Mouse (Mus musculus) liver, embryonic 16.5 days (tissue): ENCODE results near the gene Mfng. TPM values are rescaled to one million over a fixed set of nuclear protein-coding genes. Genes with fewer than 3 reads are reported as not detected.

Experiments used
- ATAC-seq: fragments of 200-750 bp; cut with Nextera tagmentation; 2 replicates; pipeline ENCODE4 v1.8.0; 2017; ENCODE audit warnings: low read depth, mild to moderate bottlenecking, moderate number of reproducible peaks, moderate library complexity
- H3K27ac ChIP-seq: fragments of 300-500 bp; sonication (generic); 2 replicates; pipeline ENCODE4 v1.5.1; 2014; ENCODE audit warnings: mild to moderate bottlenecking, low read length
- H3K27me3 ChIP-seq: fragments of 300-500 bp; sonication (generic); 2 replicates; pipeline ENCODE4 v1.6.1; 2014; ENCODE audit warnings: low read depth, low read length, mixed read lengths; ENCODE audit not compliant: control insufficient read depth, insufficient read depth
- H3K36me3 ChIP-seq: fragments of 300-500 bp; sonication (generic); 2 replicates; pipeline ENCODE4 v1.6.1; 2014; ENCODE audit warnings: mild to moderate bottlenecking; ENCODE audit not compliant: control insufficient read depth, insufficient read depth
- H3K4me1 ChIP-seq: fragments of 300-500 bp; sonication (generic); 2 replicates; pipeline ENCODE4 v1.6.1; 2014; ENCODE audit warnings: low read depth, low read length, mixed read lengths; ENCODE audit not compliant: control insufficient read depth
- H3K4me2 ChIP-seq: fragments of 300-500 bp; sonication (generic); 2 replicates; pipeline ENCODE4 v1.6.1; 2014; ENCODE audit warnings: low read depth, low read length, mixed read lengths
- H3K4me3 ChIP-seq: fragments of 300-500 bp; sonication (generic); 2 replicates; pipeline ENCODE4 v1.5.1; 2014; ENCODE audit warnings: low read depth, mild to moderate bottlenecking, low read length
- H3K9ac ChIP-seq: fragments of 300-500 bp; sonication (generic); 2 replicates; pipeline ENCODE4 v1.6.1; 2014; ENCODE audit warnings: low read depth, low read length
- H3K9me3 ChIP-seq: fragments of 300-500 bp; sonication (generic); replicated peaks from 2 replicates; pipeline ENCODE4 v1.6.1; 2016; ENCODE audit warnings: low read length; ENCODE audit not compliant: control insufficient read depth
- WGBS: fragments of 180-500 bp; shearing (Covaris S2); extraction: QIAGEN DNeasy Blood & Tissue Kit; methylation state at CpG from one replicate; pipeline ENCODE4 v1.1.7; 2014; ENCODE audit not compliant: insufficient replicate concordance; 5-methylcytosine and 5-hydroxymethylcytosine counted together
- polyA plus RNA-seq: library from polyadenylated mRNA; unstranded; fragments of >200 nt; fragmentation: Nextera tagmentation; extraction: Ambion mirVana; gene quantifications from 2 replicates; pipeline ENCODE4 v1.2.1, GENCODE M21; 2015

The Mfng gene
- polyA plus RNA-seq, 1 experiment from 2014 or later: 5.4 TPM

GRCm38 (mm10) chr15:78737146-78737545 is 36.1 kb downstream of the Mfng start:
- Histone ChIP-seq H3K27me3 (peaks cover 5% of the 10 kb centered on the region), H3K27ac (no peak overlapping the region), H3K4me2 (no peak overlapping the region), H3K4me1 (no peaks in the 10 kb centered on the region), H3K36me3 (no peaks in the 10 kb centered on the region), H3K9ac (no peak overlapping the region), H3K9me3 (no peaks in the 10 kb centered on the region), H3K4me3 (no peak overlapping the region)
- no peak for ATAC-seq
- WGBS: 32% methylated on average over 6 of the region's 6 CpGs

- no peak overlapping the region for H3K9ac ChIP-seq
- H3K36me3 ChIP-seq: no peaks in the 10 kb centered on the region
- no peaks in the 10 kb centered on the region for H3K4me1 ChIP-seq
- H3K4me3 ChIP-seq: no peak overlapping the region
- no peaks in the 10 kb centered on the region for H3K9me3 ChIP-seq
- H3K27me3 ChIP-seq: peaks cover 5% of the 10 kb centered on the region
- WGBS: 30% methylated on average over 7 of the region's 7 CpGs
- no peak overlapping the region for H3K27ac ChIP-seq
- ATAC-seq: no peak
- H3K4me2 ChIP-seq: no peak overlapping the region
These were observed 36.6 kb downstream of the Mfng start for GRCm38 (mm10) chr15:78736681-78737100.

GRCm38 (mm10) chr15:78736181-78736579 is 37.1 kb downstream of the Mfng start:
- no peaks in the 10 kb centered on the region for H3K4me1 ChIP-seq
- no peak for ATAC-seq
- H3K9me3 ChIP-seq: no peaks in the 10 kb centered on the region
- no peaks in the 10 kb centered on the region for H3K36me3 ChIP-seq
- no peak overlapping the region for H3K27ac ChIP-seq
- H3K4me3 ChIP-seq: no peak overlapping the region
- peaks cover 5% of the 10 kb centered on the region for H3K27me3 ChIP-seq
- H3K9ac ChIP-seq: no peak overlapping the region
- 39% methylated on average over 3 of the region's 3 CpGs for WGBS
- no peak overlapping the region for H3K4me2 ChIP-seq

GRCm38 (mm10) chr15:78735431-78736180 is 37.7 kb downstream of the Mfng start:
- Histone ChIP-seq H3K9me3 (no peaks in the 10 kb centered on the region), H3K4me1 (no peaks in the 10 kb centered on the region), H3K36me3 (no peaks in the 10 kb centered on the region), H3K9ac (no peak overlapping the region), H3K27me3 (peaks cover 5% of the 10 kb centered on the region), H3K27ac (no peak overlapping the region), H3K4me2 (no peak overlapping the region), H3K4me3 (no peak overlapping the region)
- ATAC-seq: no peak
- whole genome bisulfite sequencing: 35% methylated on average over 17 of the region's 17 CpGs

GRCm38 (mm10) chr15:78731830-78732229 is 41.4 kb downstream of the Mfng start:
- H3K4me2 ChIP-seq: no peak overlapping the region
- H3K27ac ChIP-seq: no peak overlapping the region
- H3K4me3 ChIP-seq: no peak overlapping the region
- peaks cover 5% of the 10 kb centered on the region for H3K27me3 ChIP-seq
- 27% methylated on average over 4 of the region's 4 CpGs for WGBS
- H3K9ac ChIP-seq: no peak overlapping the region
- no peak for ATAC-seq
- H3K4me1 ChIP-seq: no peaks in the 10 kb centered on the region
- no peaks in the 10 kb centered on the region for H3K36me3 ChIP-seq
- H3K9me3 ChIP-seq: no peaks in the 10 kb centered on the region

- H3K9ac ChIP-seq: no peak overlapping the region
- H3K9me3 ChIP-seq: no peaks in the 10 kb centered on the region
- no peaks in the 10 kb centered on the region for H3K36me3 ChIP-seq
- H3K4me2 ChIP-seq: no peak overlapping the region
- no peaks in the 10 kb centered on the region for H3K4me1 ChIP-seq
- H3K27ac ChIP-seq: no peak overlapping the region
- WGBS: 54% methylated on average over 12 of the region's 12 CpGs
- no peak for ATAC-seq
- H3K4me3 ChIP-seq: no peak overlapping the region
- no peaks in the 10 kb centered on the region for H3K27me3 ChIP-seq
These were observed 42.8 kb downstream of the Mfng start for GRCm38 (mm10) chr15:78730315-78731049.

- H3K4me1 ChIP-seq: no peaks in the 10 kb centered on the region
- H3K36me3 ChIP-seq: no peaks in the 10 kb centered on the region
- H3K27ac ChIP-seq: no peak overlapping the region
- H3K27me3 ChIP-seq: peaks cover 8% of the 10 kb centered on the region
- H3K4me2 ChIP-seq: no peak overlapping the region
- H3K4me3 ChIP-seq: no peak overlapping the region
- WGBS: 50% methylated on average over 7 of the region's 7 CpGs
- no peak overlapping the region for H3K9ac ChIP-seq
- no peaks in the 10 kb centered on the region for H3K9me3 ChIP-seq
- ATAC-seq: no peak
These were observed 46.6 kb downstream of the Mfng start for GRCm38 (mm10) chr15:78726697-78727096.

GRCm38 (mm10) chr15:78720532-78720931 is 52.7 kb downstream of the Mfng start:
- Histone ChIP-seq H3K27me3 (peaks cover 60% of the 10 kb centered on the region), H3K4me1 (no peaks in the 10 kb centered on the region; the same call in 1 of the 2 replicates), H3K4me3 (no peak overlapping the region), H3K9me3 (no peaks in the 10 kb centered on the region), H3K27ac (no peak overlapping the region), H3K9ac (no peak overlapping the region), H3K4me2 (no peak overlapping the region), H3K36me3 (no peaks in the 10 kb centered on the region)
- ATAC-seq: no peak
- 18% methylated on average over 7 of the region's 7 CpGs for WGBS

GRCm38 (mm10) chr15:78720094-78720493 is 53.2 kb downstream of the Mfng start:
- Histone ChIP-seq H3K4me2 (no peak overlapping the region), H3K36me3 (no peaks in the 10 kb centered on the region), H3K27ac (no peak overlapping the region), H3K9ac (no peak overlapping the region), H3K4me1 (no peaks in the 10 kb centered on the region; the same call in 1 of the 2 replicates), H3K27me3 (peaks cover 64% of the 10 kb centered on the region), H3K4me3 (no peak overlapping the region), H3K9me3 (no peaks in the 10 kb centered on the region)
- no peak for ATAC-seq
- WGBS: 2% methylated on average over 16 of the region's 16 CpGs
